Mouse (Mus musculus) urinary bladder, postnatal 0 days (tissue): ENCODE measurements around the gene Sult2a8. TPM values are rescaled to one million over a fixed set of nuclear protein-coding genes. Genes with fewer than 3 reads are reported as not detected.

ENCODE experiments used
- polyA plus RNA-seq: library from polyadenylated mRNA; unstranded; fragments of >200 nt; fragmentation: Nextera tagmentation; extraction: Ambion mirVana; gene quantifications from 2 replicates; pipeline ENCODE4 v1.2.1, GENCODE M21; 2015

The Sult2a8 gene
- polyA plus RNA-seq, result not detected in 2 replicates

DNA sequence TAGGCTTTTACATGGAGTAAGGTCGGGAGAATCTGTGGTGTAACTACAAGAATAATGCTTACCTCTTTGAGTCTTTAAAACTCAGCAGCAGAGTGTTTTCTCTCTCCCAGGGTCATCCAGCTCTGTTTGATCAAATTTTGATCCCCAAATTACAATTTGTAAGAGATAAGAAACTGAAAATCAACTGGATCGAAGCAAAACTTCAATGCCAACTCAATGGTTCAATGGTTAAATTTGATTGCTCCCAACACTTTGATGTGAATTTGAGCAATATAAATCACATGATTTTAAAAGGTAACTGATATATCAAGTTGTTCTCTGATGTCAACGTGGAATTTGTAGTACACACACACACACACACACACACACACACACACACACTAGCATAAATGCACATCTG lies at the start of gene Sult2a8:
Gene Sult2a8, minus strand, starts transcription at position 236 of the 400 bp plus-strand sequence.

DNA sequence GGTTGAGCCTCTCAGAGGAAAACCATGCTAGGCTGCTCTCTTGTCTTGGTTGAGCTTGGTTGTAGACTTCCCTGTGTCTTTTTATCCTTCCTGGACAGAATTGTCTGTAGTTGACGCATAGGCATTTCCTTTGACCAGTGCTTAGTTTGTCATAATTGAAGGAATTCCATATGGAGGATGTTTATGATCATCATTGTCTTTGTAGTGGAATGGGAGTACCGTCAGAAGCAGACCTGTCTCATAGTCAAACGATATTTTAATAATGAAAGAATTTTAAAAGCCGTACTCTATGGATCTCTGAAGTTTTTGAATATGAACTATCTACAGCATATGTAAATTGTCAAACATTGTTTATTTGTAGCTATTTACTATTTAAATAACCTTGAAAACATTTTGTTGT lies 47.6 kb upstream of the Sult2a8 start, which contains the start of gene Sult2a7:
Gene Sult2a7, minus strand, starts transcription at position 101 of the 400 bp plus-strand sequence.

Other genes with a start within 250 kb of the Sult2a8 start
- gene Sult2a6, start 191.9 kb downstream of the Sult2a8 start, polyA plus RNA-seq, result not detected in 2 replicates
- not detected in 2 replicates for gene Obox8, start 113.2 kb downstream of the Sult2a8 start, polyA plus RNA-seq
- not detected in 2 replicates for gene Sult2a7, start 47.5 kb upstream of the Sult2a8 start, polyA plus RNA-seq
- gene Vmn1r90, start 116.7 kb upstream of the Sult2a8 start, polyA plus RNA-seq, result not detected in 2 replicates
- gene Obox7, start 212.7 kb upstream of the Sult2a8 start, polyA plus RNA-seq, result not detected in 2 replicates